Mouse (Mus musculus) heart, postnatal 0 days (tissue): Measurements from ENCODE around the gene Itgb5. TPM values are rescaled to one million over a fixed set of nuclear protein-coding genes. Genes with fewer than 3 reads are reported as not detected.
A peak's percentile ranks its signal among the peaks of the same experiment; 100 is the strongest.

ENCODE experiments used
- ATAC-seq: fragments of 200-750 bp; cut with Nextera tagmentation; 2 replicates; pipeline ENCODE4 v1.8.0; 2017; ENCODE audit warnings: low read depth, moderate number of reproducible peaks, moderate library complexity; ENCODE audit not compliant: insufficient read depth
- DNase-seq: peaks from one replicate; pipeline ENCODE4 v3.0.0-alpha.2; 2016; ENCODE audit warnings: low spot score
- H3K27ac ChIP-seq: fragments of 300-500 bp; sonication (generic); 2 replicates; pipeline ENCODE4 v1.5.1; 2014; ENCODE audit warnings: low read depth, mild to moderate bottlenecking
- H3K27me3 ChIP-seq: fragments of 300-500 bp; sonication (generic); 2 replicates; pipeline ENCODE4 v1.6.1; 2014; ENCODE audit warnings: low read length, mixed read lengths; ENCODE audit not compliant: control insufficient read depth, insufficient read depth
- H3K36me3 ChIP-seq: fragments of 300-500 bp; sonication (generic); replicated peaks from 2 replicates; pipeline ENCODE4 v1.6.1; 2014; ENCODE audit warnings: low read length, mixed read lengths; ENCODE audit not compliant: control insufficient read depth, insufficient read depth
- H3K4me1 ChIP-seq: fragments of 300-500 bp; sonication (generic); 2 replicates; pipeline ENCODE4 v1.6.1; 2014; ENCODE audit warnings: antibody characterized with exemption; ENCODE audit not compliant: control insufficient read depth, insufficient read depth
- H3K4me2 ChIP-seq: fragments of 300-500 bp; sonication (generic); 2 replicates; pipeline ENCODE4 v1.6.1; 2014; ENCODE audit warnings: low read depth, mild to moderate bottlenecking, low read length, moderate library complexity
- H3K4me3 ChIP-seq: fragments of 300-500 bp; sonication (generic); 2 replicates; pipeline ENCODE4 v1.5.1; 2014; ENCODE audit warnings: low read depth, low read length
- H3K9ac ChIP-seq: fragments of 300-500 bp; sonication (generic); replicated peaks from 2 replicates; pipeline ENCODE4 v1.6.1; 2014; ENCODE audit warnings: low read depth, low read length, mixed read lengths
- H3K9me3 ChIP-seq: fragments of 300-500 bp; sonication (generic); replicated peaks from 2 replicates; pipeline ENCODE4 v1.6.1; 2016; ENCODE audit warnings: low read length; ENCODE audit not compliant: control insufficient read depth
- CTCF ChIP-seq: IDR thresholded peaks from 2 replicates; pipeline ENCODE4 v1.5.1; 2016; ENCODE audit warnings: antibody characterized with exemption, control low read depth, low read depth
- EP300 ChIP-seq: IDR thresholded peaks from 2 replicates; pipeline ENCODE4 v1.6.1; 2016; ENCODE audit warnings: antibody characterized with exemption, low read depth
- WGBS: fragments of 180-500 bp; shearing (Covaris S2); extraction: QIAGEN DNeasy Blood & Tissue Kit; methylation state at CpG from one replicate; pipeline ENCODE4 v1.1.7; 2014; 5-methylcytosine and 5-hydroxymethylcytosine counted together
- polyA plus RNA-seq: library from polyadenylated mRNA; unstranded; fragments of >200 nt; fragmentation: Nextera tagmentation; extraction: Ambion mirVana; gene quantifications from 2 replicates; pipeline ENCODE4 v1.2.1, GENCODE M21; 2015
- total RNA-seq: library from RNA; depleted of rRNA; stranded (reverse); fragments of >200 nt; gene quantifications from 2 replicates; pipeline ENCODE4 v1.2.3, GENCODE M21; 2014; ENCODE audit warnings: low replicate concordance

Gene Itgb5
- total and polyA plus RNA-seq, 2 experiments from 2014 or later = 33.4 to 116 TPM

- H3K4me1 ChIP-seq = peaks cover 4% of the 10 kb centered on the region; the same call in 1 of the 2 replicates
- ATAC-seq (peak; percentile 64), DNase-seq (peak; percentile 79)
- no peak overlapping the region for H3K4me2 ChIP-seq
- no peaks in the 10 kb centered on the region for H3K9me3 ChIP-seq
- TF ChIP-seq CTCF (peak; percentile 99), EP300 (no peak)
- H3K27me3 ChIP-seq = no peaks in the 10 kb centered on the region
- WGBS = 31% methylated on average over 4 of the region's 4 CpGs
- H3K27ac ChIP-seq = no peak overlapping the region
- no peak overlapping the region for H3K4me3 ChIP-seq
- peaks cover 58% of the 10 kb centered on the region for H3K36me3 ChIP-seq
- no peak overlapping the region for H3K9ac ChIP-seq
Observed at GRCm38 (mm10) chr16:33950830-33951229, 121.4 kb downstream of the Itgb5 start.

- Histone ChIP-seq H3K4me1 (no peaks in the 10 kb centered on the region), H3K9ac (no peak overlapping the region), H3K4me3 (no peak overlapping the region), H3K27me3 (no peaks in the 10 kb centered on the region), H3K4me2 (no peak overlapping the region), H3K27ac (no peak overlapping the region), H3K36me3 (peaks cover 69% of the 10 kb centered on the region), H3K9me3 (no peaks in the 10 kb centered on the region)
- no peak for TF ChIP-seq EP300
- TF ChIP-seq CTCF = no peak
- ATAC-seq = no peak
- 81% methylated on average over 4 of the region's 4 CpGs for WGBS
- no peak for DNase-seq
Observed at GRCm38 (mm10) chr16:33953008-33953407, 123.5 kb downstream of the Itgb5 start.

GRCm38 (mm10) chr16:33954793-33955192 lies 125.3 kb downstream of the Itgb5 start:
- Histone ChIP-seq H3K9me3 (no peaks in the 10 kb centered on the region), H3K9ac (no peak overlapping the region), H3K27ac (no peak overlapping the region), H3K4me2 (no peak overlapping the region), H3K27me3 (no peaks in the 10 kb centered on the region), H3K4me3 (no peak overlapping the region), H3K4me1 (no peaks in the 10 kb centered on the region), H3K36me3 (peaks cover 71% of the 10 kb centered on the region)
- DNase-seq (no peak), ATAC-seq (no peak)
- WGBS = 92% methylated on average over 1 of the region's 1 CpGs
- TF ChIP-seq CTCF (no peak), EP300 (no peak)

GRCm38 (mm10) chr16:33963509-33963908 lies 134.0 kb downstream of the Itgb5 start:
- TF ChIP-seq EP300 = no peak
- no peak for TF ChIP-seq CTCF

GRCm38 (mm10) chr16:33965878-33966537 lies 136.5 kb downstream of the Itgb5 start:
- Histone ChIP-seq H3K4me2 (peak overlapping the region; percentile 94), H3K36me3 (peaks cover 23% of the 10 kb centered on the region), H3K9me3 (no peaks in the 10 kb centered on the region), H3K9ac (peak overlapping the region; percentile 49), H3K4me3 (peak overlapping the region; percentile 55), H3K27ac (peak overlapping the region; percentile 0), H3K4me1 (peaks cover 10% of the 10 kb centered on the region), H3K27me3 (no peaks in the 10 kb centered on the region)
- DNase-seq (no peak), ATAC-seq (no peak)
- TF ChIP-seq EP300 = no peak
- no peak for TF ChIP-seq CTCF
- WGBS = 14% methylated on average over 15 of the region's 15 CpGs

More at GRCm38 (mm10) chr16:33963509-33963908, 134.0 kb downstream of the Itgb5 start:
- Histone ChIP-seq H3K4me1 (peaks cover 10% of the 10 kb centered on the region), H3K27ac (no peak overlapping the region), H3K27me3 (no peaks in the 10 kb centered on the region), H3K4me3 (no peak overlapping the region), H3K9ac (no peak overlapping the region), H3K9me3 (no peaks in the 10 kb centered on the region), H3K4me2 (no peak overlapping the region), H3K36me3 (peaks cover 48% of the 10 kb centered on the region)
- DNase-seq (no peak), ATAC-seq (no peak)
- WGBS = 82% methylated on average over 6 of the region's 6 CpGs
